Mouse (Mus musculus): ENCODE measurements around the gene Prtg. TPM values are rescaled to one million over a fixed set of nuclear protein-coding genes. Genes with fewer than 3 reads are reported as not detected.

Gene Prtg
- polyA plus RNA-seq (2014; fragmentation: Nextera tagmentation; extraction: Ambion mirVana) = 4.7 and 5.4 TPM in 2 replicates

GRCm38 (mm10) chr9:72806731-72807419 is at the start of gene Prtg:
TSS of gene Prtg (plus strand) at chr9:72806874.
- peak within 1 kb of the TSS; percentile 89 for H3K4me3 ChIP-seq (ENCODE audit: low read depth, low read length)
- 0% methylated on average over 43 of the region's 57 CpGs for WGBS
- no peaks in the 10 kb centered on the region for H3K9me3 ChIP-seq (ENCODE audit: control insufficient read depth, low read length)
- DNase-seq (ENCODE audit: low spot score) (peak; percentile 82), ATAC-seq (ENCODE audit: low FRiP score) (peak; percentile 87)
- no peaks in the 10 kb centered on the region for H3K27me3 ChIP-seq (ENCODE audit: control insufficient read depth, insufficient read depth, low read length)
- H3K4me2 ChIP-seq (replicated peaks; ENCODE audit: low read depth, low read length) = peak within 1 kb of the TSS; percentile 92
- no peaks in the 10 kb centered on the region for H3K36me3 ChIP-seq (ENCODE audit: control insufficient read depth, insufficient read depth, low read length)
- peak within 1 kb of the TSS; percentile 94 for H3K27ac ChIP-seq (ENCODE audit: low read depth, low read length)
- peak within 1 kb of the TSS; percentile 94 for H3K9ac ChIP-seq (ENCODE audit: low read depth, low read length)
- H3K4me1 ChIP-seq (replicated peaks; ENCODE audit: control insufficient read depth, insufficient read depth, low read length) = peaks cover 3% of the 10 kb centered on the region

- Histone ChIP-seq H3K4me2 (replicated peaks; ENCODE audit: low read depth, low read length) (no peak overlapping the region), H3K4me1 (replicated peaks; ENCODE audit: control insufficient read depth, insufficient read depth, low read length) (no peaks in the 10 kb centered on the region; the same call in 1 of the 2 replicates), H3K27ac (ENCODE audit: low read depth, low read length) (no peak overlapping the region), H3K36me3 (ENCODE audit: control insufficient read depth, insufficient read depth, low read length) (no peaks in the 10 kb centered on the region), H3K9me3 (ENCODE audit: control insufficient read depth, low read length) (no peaks in the 10 kb centered on the region), H3K4me3 (ENCODE audit: low read depth, low read length) (no peak overlapping the region), H3K9ac (ENCODE audit: low read depth, low read length) (no peak overlapping the region), H3K27me3 (ENCODE audit: control insufficient read depth, insufficient read depth, low read length) (no peaks in the 10 kb centered on the region)
- WGBS = 88% methylated on average over 5 of the region's 5 CpGs
- ATAC-seq (ENCODE audit: low FRiP score) = no peak
- DNase-seq (ENCODE audit: low spot score) = no peak
Measured at GRCm38 (mm10) chr9:72757143-72757542, 49.5 kb upstream of the Prtg start.

- no peak overlapping the region for H3K27ac ChIP-seq (ENCODE audit: low read depth, low read length)
Measured at GRCm38 (mm10) chr9:72758705-72759131, 48.0 kb upstream of the Prtg start.

DNA sequence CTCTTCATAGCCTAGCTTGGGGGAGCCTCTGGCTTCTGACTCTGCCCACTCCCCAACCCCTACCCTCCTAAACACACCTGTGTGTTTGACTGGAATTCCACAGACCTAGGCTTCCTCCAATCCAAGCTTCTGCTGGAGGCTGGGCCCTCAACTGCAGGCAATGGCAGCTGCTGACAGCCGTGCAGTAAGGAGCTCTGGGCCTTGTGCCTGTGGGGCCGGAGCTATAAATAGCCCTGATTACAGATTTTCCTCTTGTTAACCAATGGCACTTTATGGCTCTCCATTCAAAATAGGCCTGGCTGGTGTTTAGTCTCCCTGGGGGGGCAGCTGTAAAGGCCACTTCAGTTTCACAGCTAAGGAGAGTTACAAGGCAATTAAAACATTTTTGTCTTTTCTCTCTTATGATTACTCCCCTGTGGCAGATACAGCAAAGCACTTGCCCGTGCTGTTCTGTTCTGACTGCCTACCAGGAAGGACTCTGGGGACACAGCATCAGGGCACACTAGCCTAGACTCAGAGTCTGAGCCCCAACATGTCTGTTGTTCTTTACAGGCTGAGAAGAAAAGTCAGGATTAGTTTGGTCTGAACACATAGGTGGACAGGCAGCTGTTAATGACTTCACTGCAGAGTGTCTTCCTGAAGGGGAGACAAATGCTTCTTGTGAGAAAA is 43.5 kb upstream of the Prtg start:
- Histone ChIP-seq H3K36me3 (ENCODE audit: control insufficient read depth, insufficient read depth, low read length) (no peaks in the 10 kb centered on the region), H3K4me1 (replicated peaks; ENCODE audit: control insufficient read depth, insufficient read depth, low read length) (no peaks in the 10 kb centered on the region; the same call in none of the 2 replicates), H3K9ac (ENCODE audit: low read depth, low read length) (no peak overlapping the region), H3K9me3 (ENCODE audit: control insufficient read depth, low read length) (no peaks in the 10 kb centered on the region), H3K27me3 (ENCODE audit: control insufficient read depth, insufficient read depth, low read length) (no peaks in the 10 kb centered on the region), H3K27ac (ENCODE audit: low read depth, low read length) (no peak overlapping the region), H3K4me2 (replicated peaks; ENCODE audit: low read depth, low read length) (no peak overlapping the region), H3K4me3 (ENCODE audit: low read depth, low read length) (no peak overlapping the region)
- no peak for DNase-seq (ENCODE audit: low spot score)
- ATAC-seq (ENCODE audit: low FRiP score) = 0 out of 2 replicates have a peak, but pooled peaks have one; percentile 25
- WGBS = 44% methylated on average over 3 of the region's 3 CpGs

More at GRCm38 (mm10) chr9:72758705-72759131, 48.0 kb upstream of the Prtg start:
- H3K4me2 ChIP-seq (replicated peaks; ENCODE audit: low read depth, low read length) = no peak overlapping the region
- H3K9ac ChIP-seq (ENCODE audit: low read depth, low read length) = no peak overlapping the region
- H3K4me1 ChIP-seq (replicated peaks; ENCODE audit: control insufficient read depth, insufficient read depth, low read length) = no peaks in the 10 kb centered on the region; the same call in 1 of the 2 replicates
- peak; percentile 40 for DNase-seq (ENCODE audit: low spot score)
- H3K27me3 ChIP-seq (ENCODE audit: control insufficient read depth, insufficient read depth, low read length) = no peaks in the 10 kb centered on the region
- no peak for ATAC-seq (ENCODE audit: low FRiP score)
- no peaks in the 10 kb centered on the region for H3K36me3 ChIP-seq (ENCODE audit: control insufficient read depth, insufficient read depth, low read length)
- H3K9me3 ChIP-seq (ENCODE audit: control insufficient read depth, low read length) = no peaks in the 10 kb centered on the region
- 45% methylated on average over 8 of the region's 8 CpGs for WGBS
- no peak overlapping the region for H3K4me3 ChIP-seq (ENCODE audit: low read depth, low read length)

GRCm38 (mm10) chr9:72766789-72767349 is 39.8 kb upstream of the Prtg start:
- Histone ChIP-seq H3K27me3 (ENCODE audit: control insufficient read depth, insufficient read depth, low read length) (no peaks in the 10 kb centered on the region), H3K4me3 (ENCODE audit: low read depth, low read length) (peak overlapping the region; percentile 27), H3K4me1 (replicated peaks; ENCODE audit: control insufficient read depth, insufficient read depth, low read length) (no peaks in the 10 kb centered on the region; the same call in 1 of the 2 replicates), H3K9ac (ENCODE audit: low read depth, low read length) (peak overlapping the region; percentile 48), H3K4me2 (replicated peaks; ENCODE audit: low read depth, low read length) (peak overlapping the region; percentile 37), H3K36me3 (ENCODE audit: control insufficient read depth, insufficient read depth, low read length) (no peaks in the 10 kb centered on the region), H3K27ac (ENCODE audit: low read depth, low read length) (no peak overlapping the region), H3K9me3 (ENCODE audit: control insufficient read depth, low read length) (no peaks in the 10 kb centered on the region)
- peak; percentile 93 for DNase-seq (ENCODE audit: low spot score)
- ATAC-seq (ENCODE audit: low FRiP score) = peak; percentile 75
- WGBS = 2% methylated on average over 17 of the region's 17 CpGs

GRCm38 (mm10) chr9:72775022-72775421 is 31.7 kb upstream of the Prtg start:
- Histone ChIP-seq H3K4me3 (ENCODE audit: low read depth, low read length) (no peak overlapping the region), H3K9me3 (ENCODE audit: control insufficient read depth, low read length) (no peaks in the 10 kb centered on the region), H3K4me2 (replicated peaks; ENCODE audit: low read depth, low read length) (no peak overlapping the region), H3K27me3 (ENCODE audit: control insufficient read depth, insufficient read depth, low read length) (no peaks in the 10 kb centered on the region), H3K27ac (ENCODE audit: low read depth, low read length) (no peak overlapping the region), H3K4me1 (replicated peaks; ENCODE audit: control insufficient read depth, insufficient read depth, low read length) (0 out of 2 replicates have a peak, but pooled peaks cover 4% of the 10 kb centered on the region), H3K36me3 (ENCODE audit: control insufficient read depth, insufficient read depth, low read length) (no peaks in the 10 kb centered on the region), H3K9ac (ENCODE audit: low read depth, low read length) (no peak overlapping the region)
- ATAC-seq (ENCODE audit: low FRiP score) = no peak
- WGBS = 83% methylated on average over 4 of the region's 4 CpGs
- DNase-seq (ENCODE audit: low spot score) = no peak

DNA sequence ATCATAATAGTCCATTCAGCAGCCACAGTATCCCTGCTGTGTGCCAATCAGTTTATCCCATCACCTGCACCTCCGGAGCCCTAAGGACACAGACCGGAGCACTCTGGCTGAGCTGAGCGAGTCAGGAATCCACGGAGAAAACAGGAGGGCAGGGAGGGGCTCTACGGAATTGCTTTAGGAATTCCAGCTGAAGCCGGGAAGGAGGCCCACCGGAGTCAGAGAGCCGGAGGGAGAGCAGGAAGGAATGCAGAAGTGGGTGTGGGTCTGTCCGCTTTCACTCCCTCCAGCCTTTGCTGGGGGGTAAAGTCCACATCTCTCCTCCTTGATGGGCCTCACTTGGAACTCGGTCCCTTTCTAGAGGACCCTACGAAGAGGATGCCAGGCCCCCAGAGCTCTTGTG is 27.7 kb upstream of the Prtg start:
- H3K4me1 ChIP-seq (replicated peaks; ENCODE audit: control insufficient read depth, insufficient read depth, low read length) = 0 out of 2 replicates have a peak, but pooled peaks cover 6% of the 10 kb centered on the region
- H3K9ac ChIP-seq (ENCODE audit: low read depth, low read length) = no peak overlapping the region
- no peaks in the 10 kb centered on the region for H3K9me3 ChIP-seq (ENCODE audit: control insufficient read depth, low read length)
- DNase-seq (ENCODE audit: low spot score) (no peak), ATAC-seq (ENCODE audit: low FRiP score) (no peak)
- H3K27me3 ChIP-seq (ENCODE audit: control insufficient read depth, insufficient read depth, low read length) = no peaks in the 10 kb centered on the region
- WGBS = 61% methylated on average over 11 of the region's 11 CpGs
- H3K27ac ChIP-seq (ENCODE audit: low read depth, low read length) = no peak overlapping the region
- no peaks in the 10 kb centered on the region for H3K36me3 ChIP-seq (ENCODE audit: control insufficient read depth, insufficient read depth, low read length)
- no peak overlapping the region for H3K4me2 ChIP-seq (replicated peaks; ENCODE audit: low read depth, low read length)
- H3K4me3 ChIP-seq (ENCODE audit: low read depth, low read length) = no peak overlapping the region

DNA sequence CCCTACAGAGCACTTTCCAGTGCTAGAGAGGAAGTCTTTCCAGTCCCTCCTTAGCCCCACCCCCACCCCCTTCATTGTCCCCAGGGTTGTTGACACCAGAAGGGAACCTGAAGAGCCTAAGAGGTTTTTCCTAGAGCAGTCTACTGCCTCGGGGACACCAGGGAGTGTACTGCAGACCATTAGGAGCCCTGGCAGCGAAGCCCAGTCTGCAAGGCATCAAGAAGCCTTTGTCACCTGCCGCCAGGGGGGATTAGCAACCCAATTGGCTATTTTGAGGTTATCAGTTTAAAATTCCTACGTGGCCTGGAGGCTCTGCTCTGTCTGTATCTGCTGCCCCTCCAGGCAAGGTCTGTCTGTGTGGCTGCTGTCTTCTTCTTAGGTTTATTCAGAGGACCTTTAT is 26.9 kb upstream of the Prtg start:
- WGBS = 3% methylated on average over 4 of the region's 4 CpGs
- no peak overlapping the region for H3K27ac ChIP-seq (ENCODE audit: low read depth, low read length)

More for the DNA sequence above, 26.9 kb upstream of the Prtg start:
- H3K4me2 ChIP-seq (replicated peaks; ENCODE audit: low read depth, low read length) = no peak overlapping the region
- no peaks in the 10 kb centered on the region for H3K27me3 ChIP-seq (ENCODE audit: control insufficient read depth, insufficient read depth, low read length)
- H3K9ac ChIP-seq (ENCODE audit: low read depth, low read length) = no peak overlapping the region
- no peaks in the 10 kb centered on the region for H3K9me3 ChIP-seq (ENCODE audit: control insufficient read depth, low read length)
- no peak overlapping the region for H3K4me3 ChIP-seq (ENCODE audit: low read depth, low read length)
- peak; percentile 42 for DNase-seq (ENCODE audit: low spot score)
- no peak for ATAC-seq (ENCODE audit: low FRiP score)
- H3K4me1 ChIP-seq (replicated peaks; ENCODE audit: control insufficient read depth, insufficient read depth, low read length) = 0 out of 2 replicates have a peak, but pooled peaks cover 6% of the 10 kb centered on the region
- H3K36me3 ChIP-seq (ENCODE audit: control insufficient read depth, insufficient read depth, low read length) = no peaks in the 10 kb centered on the region

Data from hindbrain, embryonic 11.5 days (tissue).